Mouse (Mus musculus) hindbrain, embryonic 10.5 days (tissue): ENCODE measurements around the gene Bsn. TPM values are rescaled to one million over a fixed set of nuclear protein-coding genes. Genes with fewer than 3 reads are reported as not detected.

ENCODE experiments used
- DNase-seq: peaks from one replicate; pipeline ENCODE4 v3.0.0-alpha.2; 2017; ENCODE audit warnings: low spot score
- H3K27ac ChIP-seq: fragments of 300-500 bp; sonication (generic); 2 replicates; pipeline ENCODE4 v1.5.1; 2016; ENCODE audit warnings: mild to moderate bottlenecking, moderate library complexity
- H3K27me3 ChIP-seq: fragments of 300-500 bp; sonication (generic); 2 replicates; pipeline ENCODE4 v1.6.1; 2016; ENCODE audit warnings: mild to moderate bottlenecking; ENCODE audit not compliant: poor library complexity, insufficient read depth, severe bottlenecking
- H3K36me3 ChIP-seq: fragments of 300-500 bp; sonication (generic); 2 replicates; pipeline ENCODE4 v1.6.1; 2016; ENCODE audit warnings: mild to moderate bottlenecking, moderate library complexity
- H3K4me1 ChIP-seq: fragments of 300-500 bp; sonication (generic); replicated peaks from 2 replicates; pipeline ENCODE4 v1.6.1; 2016; ENCODE audit warnings: mild to moderate bottlenecking
- H3K4me3 ChIP-seq: fragments of 300-500 bp; sonication (generic); 2 replicates; pipeline ENCODE4 v1.5.1; 2016; ENCODE audit warnings: mild to moderate bottlenecking, moderate library complexity
- H3K9me3 ChIP-seq: fragments of 300-500 bp; sonication (generic); 2 replicates; pipeline ENCODE4 v1.6.1; 2016; ENCODE audit warnings: mild to moderate bottlenecking, moderate library complexity
- WGBS: fragments of 180-500 bp; shearing (Covaris S2); methylation state at CpG from one replicate; pipeline ENCODE4 v1.1.7; 2016; 5-methylcytosine and 5-hydroxymethylcytosine counted together
- polyA plus RNA-seq: library from polyadenylated mRNA; unstranded; fragments of >200 nt; fragmentation: Nextera tagmentation; extraction: Ambion mirVana; gene quantifications from 2 replicates; pipeline ENCODE4 v1.2.1, GENCODE M21; 2016

The Bsn gene
- 1.4 and 2.4 TPM in 2 replicates for polyA plus RNA-seq

DNA sequence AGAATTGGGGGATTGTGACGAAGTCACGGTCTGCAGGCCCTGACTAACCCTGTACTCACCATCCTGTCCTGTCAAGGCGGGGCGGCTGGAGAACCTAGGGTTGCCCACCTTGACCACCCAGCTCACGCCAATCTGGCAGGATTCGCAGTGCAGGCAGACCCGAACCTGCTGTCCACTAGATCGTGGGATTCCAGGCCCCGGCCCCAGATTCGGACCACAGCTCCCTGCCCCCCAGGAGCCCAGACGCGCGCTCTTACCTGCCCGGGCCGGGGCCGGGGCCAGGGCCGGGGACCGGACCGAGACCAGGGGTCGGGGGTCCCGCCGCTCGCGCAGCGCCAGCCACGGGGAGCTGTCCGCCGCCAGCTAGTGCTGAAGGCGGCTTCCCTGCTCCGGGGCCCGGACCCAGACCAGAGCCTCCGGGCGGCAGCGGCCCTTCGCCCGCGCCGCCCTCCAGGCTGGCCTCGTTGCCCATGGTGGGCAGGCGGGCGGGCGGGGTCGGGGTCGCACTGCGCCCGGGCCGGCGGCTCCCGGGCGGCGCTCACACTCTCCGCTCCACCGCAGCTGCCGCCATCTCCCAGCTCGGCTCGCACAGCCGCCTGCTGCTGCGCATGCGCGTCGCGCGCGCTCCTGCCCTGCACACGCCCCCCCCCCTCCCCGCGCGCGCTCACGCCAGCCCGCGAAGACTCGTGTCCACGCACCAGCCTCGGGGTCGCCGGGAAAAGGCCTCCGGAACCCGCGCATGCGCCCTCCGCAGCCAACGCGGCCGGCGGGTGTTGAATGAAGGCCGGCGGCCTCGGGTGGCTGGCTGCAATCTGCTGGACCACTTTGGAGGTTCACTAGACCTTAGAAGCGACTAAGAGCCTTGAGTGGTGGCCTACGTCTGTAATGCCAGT lies at the start of gene Bsn:
Bsn (minus strand) TSS at position 598 of the 893 bp plus-strand sequence.
- DNase-seq, result peak; percentile 89
- Histone ChIP-seq H3K36me3 (no peaks in the 10 kb centered on the region), H3K4me3 (peak within 1 kb of the TSS; percentile 74), H3K27ac (peak within 1 kb of the TSS; percentile 88), H3K4me1 (peaks cover 27% of the 10 kb centered on the region), H3K27me3 (peaks cover 38% of the 10 kb centered on the region), H3K9me3 (no peaks in the 10 kb centered on the region)
- 1% methylated on average over 77 of the region's 91 CpGs for WGBS

DNA sequence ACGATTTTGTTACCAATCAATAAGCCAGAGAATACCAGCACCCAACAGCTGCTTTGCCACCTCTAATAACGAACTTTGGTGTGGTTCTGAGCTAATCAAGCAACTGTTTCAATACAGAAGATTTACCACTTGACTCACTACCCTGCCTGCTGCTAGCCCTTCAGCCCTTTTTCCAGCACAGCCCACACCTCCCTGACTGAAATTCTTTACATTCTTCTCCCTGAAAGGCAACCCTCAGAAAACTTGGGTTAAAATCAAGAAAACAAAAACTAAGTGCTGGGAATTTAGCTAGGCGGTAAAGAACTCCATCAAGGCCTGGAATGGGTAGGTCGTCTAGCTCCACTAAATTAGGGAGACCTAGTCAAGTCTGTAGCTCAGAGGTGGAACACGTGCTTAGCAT lies 49.8 kb upstream of the Bsn start:
- 77% methylated on average over 5 of the region's 5 CpGs for whole genome bisulfite sequencing
- no peak overlapping the region for H3K27ac ChIP-seq
- peaks cover 12% of the 10 kb centered on the region; the same call in 1 of the 2 replicates for H3K4me1 ChIP-seq
- H3K27me3 ChIP-seq, result no peaks in the 10 kb centered on the region
- DNase-seq, result no peak
- no peak overlapping the region for H3K4me3 ChIP-seq
- no peaks in the 10 kb centered on the region for H3K9me3 ChIP-seq
- H3K36me3 ChIP-seq, result peaks cover 43% of the 10 kb centered on the region

DNA sequence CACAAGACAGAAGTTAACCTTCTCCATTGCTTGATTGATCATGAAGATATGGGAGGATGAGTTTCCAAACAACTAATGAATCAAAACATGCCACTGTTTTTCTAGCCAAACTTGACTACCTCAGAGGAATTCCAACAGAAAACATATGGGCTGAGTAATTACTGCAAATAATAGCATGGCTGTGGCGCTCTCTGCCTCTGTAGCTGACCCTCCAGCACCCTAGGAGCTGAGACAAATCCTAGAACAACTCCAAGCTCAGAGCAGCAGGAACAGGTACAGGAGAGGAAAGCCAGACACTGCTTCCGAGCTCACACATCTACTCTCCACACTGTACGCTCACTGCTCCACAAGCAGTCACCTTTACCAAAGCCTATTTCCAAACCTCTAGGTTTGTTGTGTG lies 48.6 kb upstream of the Bsn start:
- Histone ChIP-seq H3K36me3 (peaks cover 43% of the 10 kb centered on the region), H3K4me1 (peaks cover 12% of the 10 kb centered on the region; the same call in 1 of the 2 replicates), H3K9me3 (no peaks in the 10 kb centered on the region), H3K4me3 (no peak overlapping the region), H3K27me3 (no peaks in the 10 kb centered on the region), H3K27ac (no peak overlapping the region)
- WGBS, result 83% methylated on average over 3 of the region's 3 CpGs
- DNase-seq, result no peak

DNA sequence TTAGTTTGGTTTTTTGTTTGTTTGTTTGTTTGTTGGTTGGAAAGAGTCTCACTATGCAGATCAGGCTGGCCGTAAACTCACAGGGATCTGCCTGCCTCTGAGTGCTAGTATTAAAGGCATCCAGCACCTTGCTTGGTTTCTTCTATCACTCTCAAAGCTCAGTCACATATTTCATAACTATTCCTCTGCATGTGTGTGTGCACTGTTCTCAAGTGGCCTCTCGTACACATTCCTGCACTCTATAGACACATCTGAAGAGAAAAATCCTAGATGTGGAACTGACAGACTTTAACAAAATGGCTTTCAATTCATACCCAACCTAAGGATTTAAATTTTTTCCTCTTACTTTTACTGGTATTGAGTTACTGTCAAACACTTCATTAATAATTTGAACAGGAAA lies 48.2 kb upstream of the Bsn start:
- Histone ChIP-seq H3K9me3 (no peaks in the 10 kb centered on the region), H3K4me1 (peaks cover 12% of the 10 kb centered on the region; the same call in 1 of the 2 replicates), H3K27ac (no peak overlapping the region), H3K36me3 (peaks cover 42% of the 10 kb centered on the region), H3K4me3 (no peak overlapping the region), H3K27me3 (no peaks in the 10 kb centered on the region)
- WGBS, result 86% methylated on average over 2 of the region's 2 CpGs
- no peak for DNase-seq

DNA sequence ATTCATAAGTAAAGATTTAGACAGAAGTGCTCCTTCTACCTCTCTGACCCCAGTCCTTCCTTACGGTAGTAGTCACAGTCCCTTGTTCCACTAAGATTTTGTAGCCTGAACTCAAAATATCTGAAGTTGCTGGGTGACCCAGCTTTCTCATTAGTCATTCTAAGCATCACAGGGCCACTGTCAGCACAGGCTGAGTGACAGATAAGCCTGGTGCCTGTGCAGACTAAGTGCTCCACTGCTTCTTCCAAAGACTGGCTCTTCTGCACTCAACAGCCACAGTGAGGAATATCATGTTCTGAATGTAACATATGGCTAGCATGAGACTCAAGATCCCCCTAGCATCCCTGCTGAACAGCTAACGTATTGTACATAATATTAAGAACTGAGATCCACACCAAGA lies 44.5 kb upstream of the Bsn start:
- H3K27me3 ChIP-seq, result no peaks in the 10 kb centered on the region
- H3K27ac ChIP-seq, result no peak overlapping the region
- H3K4me1 ChIP-seq, result no peaks in the 10 kb centered on the region; the same call in 1 of the 2 replicates
- WGBS, result 89% methylated on average over 2 of the region's 2 CpGs
- H3K4me3 ChIP-seq, result no peak overlapping the region
- peaks cover 60% of the 10 kb centered on the region for H3K36me3 ChIP-seq
- DNase-seq, result no peak
- no peaks in the 10 kb centered on the region for H3K9me3 ChIP-seq

DNA sequence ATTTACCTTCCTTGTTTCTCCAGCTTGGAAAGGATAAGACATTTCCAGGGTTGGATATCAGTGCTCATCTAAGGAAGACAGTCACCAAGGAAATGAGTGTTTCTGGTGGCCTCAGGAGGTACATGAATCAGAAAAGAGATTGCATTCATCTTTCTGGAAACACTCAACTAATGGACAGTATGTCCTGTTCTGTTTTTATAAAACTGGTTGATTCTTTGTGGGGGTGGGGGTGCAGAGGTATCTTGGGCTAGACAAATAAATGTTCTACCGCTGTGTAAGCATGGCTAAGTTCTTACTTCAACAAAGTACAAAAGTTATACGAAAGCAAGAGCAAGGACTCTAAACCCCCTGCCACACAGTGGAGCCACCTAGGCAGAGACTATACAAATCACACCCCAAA lies 42.7 kb upstream of the Bsn start:
- no peaks in the 10 kb centered on the region for H3K27me3 ChIP-seq
- H3K4me1 ChIP-seq, result peaks cover 10% of the 10 kb centered on the region
- no peak overlapping the region for H3K27ac ChIP-seq
- WGBS, result 93% methylated on average over 2 of the region's 2 CpGs
- H3K36me3 ChIP-seq, result peaks cover 56% of the 10 kb centered on the region
- no peak for DNase-seq
- no peak overlapping the region for H3K4me3 ChIP-seq
- no peaks in the 10 kb centered on the region for H3K9me3 ChIP-seq

DNA sequence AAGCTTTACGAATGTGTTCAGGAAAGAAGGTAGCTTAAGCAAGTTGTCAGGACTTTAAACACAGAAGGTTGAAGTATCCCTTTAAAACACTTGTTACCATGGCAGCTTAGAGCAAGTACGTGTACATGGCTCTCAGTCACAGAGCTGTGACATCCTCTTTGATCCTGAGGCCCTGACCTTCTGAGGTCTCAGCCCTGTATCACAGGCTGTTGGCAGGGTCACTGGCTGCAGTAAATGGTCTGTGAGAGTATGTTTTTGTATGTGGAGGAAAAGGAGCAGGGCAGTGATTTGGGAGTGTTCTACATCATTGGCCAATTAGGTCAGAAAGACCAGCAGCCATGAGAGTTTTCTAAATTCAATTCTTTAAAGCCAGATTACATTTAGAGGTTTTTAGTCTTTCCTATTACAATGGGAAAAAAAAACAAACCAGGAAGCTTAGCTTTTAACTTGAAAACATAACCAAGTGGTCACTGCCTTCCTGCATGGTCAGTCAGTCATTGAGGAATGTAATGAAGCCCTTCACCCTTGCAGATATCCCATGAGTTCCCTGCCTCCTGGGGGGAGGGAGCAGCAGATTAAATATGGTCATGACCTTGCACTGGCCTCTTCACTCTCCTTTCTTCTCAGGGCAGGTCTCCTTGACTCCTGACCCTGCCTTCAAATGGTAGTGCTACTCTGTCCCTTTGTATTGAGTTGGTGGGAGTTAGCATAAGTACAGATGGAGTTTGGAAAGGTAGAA lies 37.9 kb upstream of the Bsn start:
- H3K27ac ChIP-seq, result no peak overlapping the region
- no peaks in the 10 kb centered on the region for H3K27me3 ChIP-seq
- H3K36me3 ChIP-seq, result peaks cover 33% of the 10 kb centered on the region; the same call in 1 of the 2 replicates
- H3K9me3 ChIP-seq, result no peaks in the 10 kb centered on the region
- 52% methylated on average over 2 of the region's 2 CpGs for WGBS
- H3K4me3 ChIP-seq, result no peak overlapping the region
- DNase-seq, result no peak
- peaks cover 12% of the 10 kb centered on the region for H3K4me1 ChIP-seq

DNA sequence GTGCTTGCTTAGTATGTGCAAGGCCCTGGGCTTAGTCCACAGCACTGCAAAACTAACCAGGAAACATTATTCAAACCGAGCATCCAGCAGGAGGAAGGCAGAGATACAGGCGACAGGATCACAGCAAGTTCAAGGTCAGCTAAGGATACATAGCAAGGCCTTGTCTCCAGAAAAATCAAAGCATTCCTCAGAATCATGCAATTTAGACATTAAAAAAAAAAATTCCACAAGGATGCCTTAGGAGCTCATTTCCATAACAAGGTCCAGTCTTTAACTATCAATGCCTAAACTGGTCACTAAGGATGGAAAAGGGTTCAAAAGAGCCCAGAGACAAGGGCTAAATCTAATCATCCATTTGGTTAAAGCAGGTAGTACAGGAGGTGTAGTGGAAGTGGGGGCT lies 35.0 kb upstream of the Bsn start:
- Histone ChIP-seq H3K9me3 (no peaks in the 10 kb centered on the region), H3K27ac (no peak overlapping the region), H3K4me1 (peaks cover 12% of the 10 kb centered on the region), H3K36me3 (peaks cover 13% of the 10 kb centered on the region; the same call in 1 of the 2 replicates), H3K27me3 (no peaks in the 10 kb centered on the region), H3K4me3 (no peak overlapping the region)
- DNase-seq, result no peak
- WGBS, result 82% methylated on average over 2 of the region's 2 CpGs

DNA sequence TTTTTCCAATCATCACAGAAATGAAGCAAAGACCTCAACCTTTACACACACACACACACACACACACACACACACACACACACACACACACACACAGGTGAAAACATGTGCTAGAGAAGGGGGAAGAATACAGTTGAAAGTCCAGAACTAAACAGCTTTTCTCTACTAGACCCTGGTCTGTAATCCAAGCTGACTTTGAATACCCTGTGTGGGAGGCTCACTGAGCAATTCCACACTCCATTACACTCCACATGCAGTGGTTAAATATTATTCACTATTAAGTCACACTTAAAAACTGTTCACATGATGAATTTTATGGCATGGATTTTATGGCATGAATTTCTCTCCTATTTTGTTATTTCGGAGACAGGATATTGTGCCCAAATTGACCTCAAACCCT lies 33.4 kb upstream of the Bsn start:
- DNase-seq, result no peak
- no peak overlapping the region for H3K27ac ChIP-seq
- H3K4me1 ChIP-seq, result peaks cover 9% of the 10 kb centered on the region
- no peak overlapping the region for H3K4me3 ChIP-seq
- whole genome bisulfite sequencing, result 95% methylated on average over 1 of the region's 1 CpGs
- 0 out of 2 replicates have a peak, but pooled peaks cover 5% of the 10 kb centered on the region for H3K36me3 ChIP-seq
- H3K9me3 ChIP-seq, result no peaks in the 10 kb centered on the region
- no peaks in the 10 kb centered on the region for H3K27me3 ChIP-seq

DNA sequence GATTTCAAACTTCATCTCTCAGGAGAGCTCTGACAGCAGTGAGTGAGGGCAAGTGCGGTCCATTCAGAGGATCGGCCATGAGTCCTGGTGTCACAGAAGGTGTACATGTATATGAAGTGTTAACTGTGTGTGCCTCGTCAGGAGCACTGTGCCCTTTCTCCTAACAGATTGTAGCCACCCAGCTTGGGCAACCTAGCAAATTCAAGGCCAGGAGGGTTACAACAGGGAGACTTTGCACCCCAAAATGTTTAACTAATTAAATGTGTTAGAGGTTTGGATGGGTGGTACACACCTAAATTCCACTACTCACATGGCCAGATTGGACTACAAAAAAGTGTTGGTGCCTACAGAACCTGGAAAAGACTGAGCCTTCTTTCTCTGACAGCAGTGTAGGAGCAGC lies 31.4 kb upstream of the Bsn start:
- Histone ChIP-seq H3K27ac (no peak overlapping the region), H3K27me3 (no peaks in the 10 kb centered on the region), H3K4me1 (no peaks in the 10 kb centered on the region), H3K36me3 (peaks cover 18% of the 10 kb centered on the region), H3K4me3 (no peak overlapping the region), H3K9me3 (no peaks in the 10 kb centered on the region)
- 93% methylated on average over 3 of the region's 3 CpGs for WGBS
- DNase-seq, result no peak

DNA sequence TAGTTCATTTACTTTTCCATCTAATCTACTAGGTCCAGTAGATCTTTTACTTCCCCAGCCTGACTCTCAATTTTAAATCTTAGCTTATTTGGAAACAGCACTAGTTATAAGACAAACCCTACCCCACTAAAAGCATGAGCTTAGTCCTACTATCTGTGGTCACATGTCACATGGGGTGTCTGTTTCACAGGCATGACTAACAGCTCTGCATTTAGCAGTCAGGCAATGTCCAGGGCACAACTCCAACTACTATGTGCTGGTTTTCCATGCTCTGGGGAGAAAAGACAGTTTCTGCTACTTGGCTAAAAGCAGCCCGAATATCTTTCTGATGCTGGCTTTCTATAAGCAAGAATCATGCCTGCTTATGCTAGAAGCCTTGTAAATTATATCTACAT lies 30.2 kb upstream of the Bsn start:
- Histone ChIP-seq H3K27me3 (no peaks in the 10 kb centered on the region), H3K4me1 (no peaks in the 10 kb centered on the region), H3K27ac (no peak overlapping the region), H3K4me3 (no peak overlapping the region), H3K36me3 (peaks cover 28% of the 10 kb centered on the region), H3K9me3 (no peaks in the 10 kb centered on the region)
- DNase-seq, result no peak
- WGBS, result 95% methylated on average over 1 of the region's 1 CpGs

DNA sequence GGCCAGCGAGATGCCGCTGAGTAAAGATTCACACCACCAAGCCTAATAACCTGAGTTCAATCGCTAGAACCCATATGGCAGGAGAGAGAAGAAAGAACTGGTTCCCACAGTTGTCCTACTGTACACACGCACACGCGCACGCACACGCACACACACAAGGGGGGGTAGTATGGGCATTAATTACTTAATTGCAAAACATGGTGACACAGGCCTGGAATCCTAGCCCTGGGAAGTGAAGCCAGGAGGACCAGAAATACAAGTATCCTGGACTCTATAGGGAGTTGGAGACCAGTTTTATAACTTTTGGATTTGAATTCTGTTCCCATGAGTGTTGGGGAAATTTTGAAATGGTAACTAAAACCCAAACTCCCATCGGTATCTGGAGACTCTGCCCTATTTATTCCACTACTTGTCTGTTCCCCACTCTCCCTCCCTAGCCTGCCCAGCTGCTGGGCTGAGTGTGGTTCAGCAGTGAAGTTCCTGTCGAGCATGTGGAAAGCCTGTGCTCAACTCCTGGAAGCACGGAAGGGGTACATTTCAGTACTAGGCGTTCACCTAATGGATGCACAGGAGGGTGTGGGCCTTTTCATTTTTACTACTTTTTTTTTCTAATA lies 29.7 kb upstream of the Bsn start:
- Histone ChIP-seq H3K27me3 (no peaks in the 10 kb centered on the region), H3K4me1 (no peaks in the 10 kb centered on the region), H3K36me3 (peaks cover 34% of the 10 kb centered on the region), H3K9me3 (no peaks in the 10 kb centered on the region), H3K27ac (no peak overlapping the region), H3K4me3 (no peak overlapping the region)
- DNase-seq, result no peak
- WGBS, result 93% methylated on average over 12 of the region's 12 CpGs
